Mouse (Mus musculus) urinary bladder, postnatal 36 days (tissue): ENCODE measurements around the gene Atp1a2.
"Not testable (repeated sequence)": the region's sequence is repeated elsewhere in the genome, so short reads cannot be mapped to it uniquely, and the experiment has no call there.

Experiments used
- DNase-seq, 2 experiments: peaks; one replicate each; pipeline ENCODE4 v3.0.0; 2022; ENCODE audit warnings: low spot score in 2 of 2, mixed read lengths in 1 of 2

Gene Atp1a2

DNA sequence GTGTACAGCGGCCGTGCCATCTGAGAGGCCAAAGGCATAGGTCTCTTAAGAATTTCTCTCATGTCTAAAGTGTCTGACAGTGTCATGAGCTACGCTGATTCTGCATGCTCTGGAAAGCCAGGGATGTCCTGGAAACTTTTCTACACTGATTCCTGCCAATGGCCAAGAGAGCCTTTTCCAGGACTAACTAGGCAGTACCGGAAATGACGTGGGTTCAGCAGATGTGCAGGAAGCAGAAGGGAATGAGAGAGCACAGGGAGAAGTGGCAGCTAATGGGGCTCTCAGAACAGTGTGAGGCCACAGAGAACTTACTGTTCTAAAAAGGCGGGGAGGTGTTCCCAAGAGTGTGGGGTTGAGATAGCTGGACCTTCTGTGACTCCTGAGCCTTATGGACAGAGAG, 24.5 kb downstream of the Atp1a2 start:
- DNase-seq, result no peak

DNA sequence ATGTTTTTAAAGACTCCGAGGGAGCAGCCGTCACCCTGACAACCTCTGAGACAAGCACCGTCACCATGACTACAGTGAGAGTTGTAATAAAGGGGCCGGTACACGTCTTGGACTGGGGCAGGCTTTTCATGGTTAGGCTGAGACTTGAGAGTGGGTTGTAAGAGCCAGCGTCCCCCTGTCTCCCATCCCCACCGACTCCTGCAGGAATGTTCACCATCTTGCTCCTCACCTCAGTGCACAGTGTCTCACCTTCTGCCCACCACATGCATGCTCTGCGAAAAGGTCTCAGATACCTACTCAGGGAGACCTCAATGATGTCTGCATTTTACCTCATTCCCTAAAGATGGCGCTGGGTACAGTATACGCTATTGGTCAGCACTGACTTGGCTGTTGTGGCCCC, 26.1 kb downstream of the Atp1a2 start:
- DNase-seq, result no peak

DNA sequence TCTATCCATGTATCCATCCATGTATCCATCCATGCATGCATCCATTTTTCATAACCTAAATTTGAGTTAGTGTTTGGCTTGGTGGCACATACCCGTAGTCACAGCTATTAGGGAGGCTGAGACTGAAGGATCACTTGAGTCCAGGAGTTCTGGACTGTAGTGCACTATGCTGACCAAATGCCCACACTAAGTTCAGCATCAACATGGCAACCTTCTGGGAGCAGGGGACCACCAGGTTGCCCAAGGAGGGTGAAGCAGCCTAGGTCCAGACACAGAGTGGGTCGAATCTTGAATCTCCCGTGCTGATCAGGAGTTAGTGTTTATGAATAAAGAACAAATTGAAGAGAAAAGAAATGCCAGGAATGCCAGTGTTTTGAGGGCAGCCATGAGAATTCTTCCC, 26.7 kb downstream of the Atp1a2 start:
- DNase-seq, result no peak

- no peak for DNase-seq
Measured at GRCm38 (mm10) chr1:172261477-172262078, 36.3 kb downstream of the Atp1a2 start, which contains the start of gene Igsf8. TSS of gene Igsf8 (plus strand) at chr1:172261641.

DNA sequence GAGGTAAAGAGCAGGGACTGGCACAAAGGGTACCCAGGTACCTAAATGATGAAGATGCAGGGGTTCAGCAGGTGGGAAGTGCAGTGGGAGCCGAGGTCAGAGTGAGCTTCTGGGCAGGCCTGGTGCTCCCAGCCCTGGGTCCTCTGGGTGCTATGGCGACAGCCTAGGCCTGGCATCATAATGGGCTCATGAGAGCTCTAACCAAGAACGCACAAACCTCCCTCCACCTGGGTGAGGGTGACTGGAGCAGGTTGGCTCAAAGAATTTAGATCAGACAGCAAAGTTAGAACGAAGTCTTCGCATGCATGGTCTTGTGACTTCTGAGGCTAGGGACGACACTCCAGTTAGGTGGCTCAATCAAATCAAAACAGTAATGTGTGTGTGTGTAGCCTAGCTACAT, 39.5 kb downstream of the Atp1a2 start, which contains the start of gene Atp1a4:
TSS of gene Atp1a4 (minus strand) at position 101 of the 400 bp plus-strand sequence.
- DNase-seq, result no peak

- no peak for DNase-seq
Measured at GRCm38 (mm10) chr1:172247679-172248078, 50.2 kb downstream of the Atp1a2 start.

GRCm38 (mm10) chr1:172247216-172247615, 50.6 kb downstream of the Atp1a2 start:
- no peak for DNase-seq

- DNase-seq, result not testable (repeated sequence)
Measured at GRCm38 (mm10) chr1:172244645-172245044, 53.2 kb downstream of the Atp1a2 start.

DNA sequence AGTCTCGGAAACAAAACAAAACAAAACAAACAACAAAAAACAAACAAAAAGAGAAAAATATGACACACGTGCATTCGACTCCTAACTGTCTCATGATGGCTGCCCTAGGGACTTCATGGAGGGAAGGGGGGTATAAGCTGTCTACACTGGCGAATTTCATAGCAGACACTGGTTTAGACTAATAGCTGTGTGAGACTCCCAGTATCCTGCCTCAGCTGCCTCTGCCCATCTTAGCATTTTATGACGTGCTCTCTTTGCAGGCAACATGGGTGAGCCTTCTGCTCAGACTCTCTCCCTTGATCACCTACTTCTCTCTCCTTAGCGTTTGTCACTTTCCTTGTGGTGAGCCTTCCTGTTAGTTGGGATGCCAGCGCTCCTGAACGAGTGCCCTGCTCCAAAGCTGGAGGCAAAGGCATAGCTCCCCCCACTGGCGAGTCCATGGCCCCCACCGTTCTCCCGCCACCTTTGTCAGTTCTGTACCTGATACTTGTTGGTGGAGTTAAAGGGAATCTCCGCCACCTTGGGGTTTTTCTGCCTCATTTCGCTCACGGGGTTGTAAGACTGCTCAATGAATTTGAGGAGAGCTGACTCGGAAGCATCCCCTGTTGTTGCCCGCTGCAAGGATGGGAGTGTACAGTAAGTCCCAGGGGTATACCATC, 54.2 kb downstream of the Atp1a2 start:
- no peak for DNase-seq

DNA sequence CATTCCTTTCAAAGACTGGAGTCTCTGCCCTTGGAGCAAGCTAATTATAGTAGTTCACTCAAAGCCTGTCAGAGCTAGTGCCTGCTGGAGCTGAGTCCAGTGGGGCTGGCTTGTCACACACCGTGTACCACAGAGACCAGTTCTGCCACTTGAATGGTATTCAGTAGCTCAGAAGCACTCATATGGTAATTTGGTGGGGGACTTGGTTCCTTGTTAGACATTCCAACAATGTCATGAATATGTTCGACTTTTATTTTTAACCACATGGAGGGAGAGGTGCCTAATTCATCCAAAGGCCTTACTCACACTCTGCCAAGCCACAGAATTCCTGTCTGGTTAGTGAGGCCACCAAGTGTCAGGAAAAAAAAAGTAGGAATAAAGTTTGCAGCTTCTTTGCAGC, 55.5 kb downstream of the Atp1a2 start:
- DNase-seq, result no peak

DNA sequence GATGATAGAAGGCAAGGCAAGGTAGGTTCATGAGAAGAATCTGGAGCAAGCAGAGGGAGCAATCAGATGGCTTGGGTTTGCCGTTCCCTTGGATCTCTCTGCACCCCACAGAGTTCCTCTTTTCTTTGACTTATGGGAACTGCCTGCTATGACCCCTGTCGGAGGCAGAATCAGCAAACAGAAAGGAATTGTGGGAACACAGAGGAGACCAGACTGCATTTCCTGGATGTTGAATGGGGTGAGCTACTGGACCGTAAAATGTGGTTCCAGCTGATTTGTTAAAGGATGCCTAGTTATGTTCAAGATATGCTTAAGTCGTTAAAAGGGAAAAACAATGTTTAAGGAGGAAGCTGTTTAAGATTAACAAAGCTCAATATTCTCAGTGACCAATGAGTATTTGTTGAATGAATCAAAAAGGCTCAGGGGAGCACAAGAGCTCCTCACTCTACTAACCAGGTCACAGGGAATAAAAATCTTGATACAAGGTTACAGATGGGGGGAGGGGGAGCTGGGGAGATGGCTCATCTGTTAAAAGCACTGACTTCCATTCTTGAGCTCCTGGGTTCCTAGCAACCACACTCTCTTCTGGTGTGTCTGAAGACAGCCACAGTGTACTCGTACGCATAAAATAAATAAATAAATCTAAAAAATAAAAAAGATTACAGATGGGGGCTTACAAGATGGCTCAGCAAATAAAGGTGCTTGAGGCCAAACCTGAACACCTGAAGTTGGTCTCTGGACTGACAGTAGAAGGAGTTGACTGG, 56.7 kb downstream of the Atp1a2 start:
- no peak for DNase-seq

DNA sequence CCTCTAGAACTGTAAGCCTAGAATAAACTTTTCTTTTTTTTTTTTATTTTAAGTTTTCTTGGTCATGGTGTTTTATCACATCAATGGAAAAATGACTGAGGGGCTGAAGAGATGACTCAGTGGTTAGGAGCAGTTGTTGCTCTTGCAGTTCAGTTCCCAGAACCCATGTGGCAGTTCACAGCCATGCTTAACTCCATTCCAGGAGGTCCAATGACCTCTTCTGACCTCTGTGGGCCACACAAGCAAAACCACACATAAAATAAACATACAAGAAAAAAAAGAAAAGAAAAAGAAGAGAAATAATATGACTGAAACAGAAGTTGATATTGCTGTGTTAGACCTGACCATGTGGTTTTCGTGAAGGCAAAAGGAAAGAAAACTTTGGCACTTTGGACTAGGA, 68.6 kb downstream of the Atp1a2 start:
- DNase-seq, result no peak

DNA sequence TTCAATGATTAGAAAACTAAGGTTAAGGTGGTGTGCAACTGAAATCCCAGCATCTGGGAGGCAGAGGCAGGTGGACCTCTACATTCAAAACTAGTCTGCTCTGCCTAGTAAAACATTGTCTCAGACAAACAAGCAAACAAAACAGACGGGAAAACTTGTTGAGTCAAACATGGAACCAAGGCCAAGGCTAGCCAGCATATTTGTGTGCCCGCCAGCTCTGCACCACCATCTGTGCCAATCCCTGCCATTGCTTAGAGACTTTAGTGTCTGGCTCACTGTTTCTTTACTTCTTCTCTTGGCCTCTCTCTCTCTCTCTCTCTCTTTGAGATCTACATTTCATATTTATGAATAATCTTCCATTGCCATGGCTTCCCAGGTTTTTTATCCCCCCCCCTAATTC, 69.7 kb downstream of the Atp1a2 start:
- DNase-seq, result no peak
